Mouse (Mus musculus) intestine, embryonic 14.5 days (tissue): ENCODE results near the gene Sema3d. TPM values are rescaled to one million over a fixed set of nuclear protein-coding genes. Genes with fewer than 3 reads are reported as not detected.

Source experiments
- ATAC-seq: fragments of 200-750 bp; cut with Nextera tagmentation; replicated peaks from 2 replicates; pipeline ENCODE4 v1.8.0; 2017; ENCODE audit warnings: low read depth, moderate number of reproducible peaks, moderate TSS enrichment, moderate library complexity; ENCODE audit not compliant: low FRiP score, low TSS enrichment
- DNase-seq: peaks from one replicate; pipeline ENCODE4 v3.0.0-alpha.2; 2018; ENCODE audit warnings: low spot score
- H3K27ac ChIP-seq: fragments of 300-500 bp; sonication (generic); 2 replicates; pipeline ENCODE4 v1.5.1; 2014; ENCODE audit warnings: low read depth, mild to moderate bottlenecking, control low read depth
- H3K27me3 ChIP-seq: fragments of 300-500 bp; sonication (generic); replicated peaks from 2 replicates; pipeline ENCODE4 v1.6.1; 2014; ENCODE audit warnings: low read length, control low read depth; ENCODE audit not compliant: control insufficient read depth, insufficient read depth
- H3K36me3 ChIP-seq: fragments of 300-500 bp; sonication (generic); 2 replicates; pipeline ENCODE4 v1.6.1; 2014; ENCODE audit warnings: low read length, control low read depth; ENCODE audit not compliant: control insufficient read depth, insufficient read depth
- H3K4me1 ChIP-seq: fragments of 300-500 bp; sonication (generic); replicated peaks from 2 replicates; pipeline ENCODE4 v1.6.1; 2014; ENCODE audit warnings: low read length, control low read depth, mixed read lengths; ENCODE audit not compliant: control insufficient read depth, insufficient read depth
- H3K4me2 ChIP-seq: fragments of 300-500 bp; sonication (generic); 2 replicates; pipeline ENCODE4 v1.6.1; 2014; ENCODE audit warnings: low read length
- H3K4me3 ChIP-seq: fragments of 300-500 bp; sonication (generic); 2 replicates; pipeline ENCODE4 v1.5.1; 2014; ENCODE audit warnings: low read depth, low read length, control low read depth, mixed read lengths
- H3K9ac ChIP-seq: fragments of 300-500 bp; sonication (generic); 2 replicates; pipeline ENCODE4 v1.6.1; 2014; ENCODE audit warnings: mild to moderate bottlenecking, low read length
- H3K9me3 ChIP-seq: fragments of 300-500 bp; sonication (generic); 2 replicates; pipeline ENCODE4 v1.6.1; 2016; ENCODE audit warnings: low read length, control low read depth; ENCODE audit not compliant: control insufficient read depth
- WGBS: fragments of 180-500 bp; shearing (Covaris S2); extraction: QIAGEN DNeasy Blood & Tissue Kit; methylation state at CpG from one replicate; pipeline ENCODE4 v1.1.7; 2014; 5-methylcytosine and 5-hydroxymethylcytosine counted together
- polyA plus RNA-seq: library from polyadenylated mRNA; unstranded; fragments of >200 nt; fragmentation: Nextera tagmentation; extraction: Ambion mirVana; gene quantifications from 2 replicates; pipeline ENCODE4 v1.2.1, GENCODE M21; 2014

Sema3d gene
- polyA plus RNA-seq, 1 experiment from 2014 or later = 12.4 TPM

GRCm38 (mm10) chr5:12525235-12525767 lies 142.1 kb downstream of the Sema3d start:
- no peak overlapping the region for H3K4me2 ChIP-seq
- H3K9ac ChIP-seq = no peak overlapping the region
- no peaks in the 10 kb centered on the region for H3K36me3 ChIP-seq
- H3K9me3 ChIP-seq = no peaks in the 10 kb centered on the region
- ATAC-seq = no peak
- no peak overlapping the region for H3K4me3 ChIP-seq
- WGBS = 17% methylated on average over 4 of the region's 4 CpGs
- no peak overlapping the region for H3K27ac ChIP-seq
- DNase-seq = no peak
- H3K4me1 ChIP-seq = no peaks in the 10 kb centered on the region
- H3K27me3 ChIP-seq = no peaks in the 10 kb centered on the region

DNA sequence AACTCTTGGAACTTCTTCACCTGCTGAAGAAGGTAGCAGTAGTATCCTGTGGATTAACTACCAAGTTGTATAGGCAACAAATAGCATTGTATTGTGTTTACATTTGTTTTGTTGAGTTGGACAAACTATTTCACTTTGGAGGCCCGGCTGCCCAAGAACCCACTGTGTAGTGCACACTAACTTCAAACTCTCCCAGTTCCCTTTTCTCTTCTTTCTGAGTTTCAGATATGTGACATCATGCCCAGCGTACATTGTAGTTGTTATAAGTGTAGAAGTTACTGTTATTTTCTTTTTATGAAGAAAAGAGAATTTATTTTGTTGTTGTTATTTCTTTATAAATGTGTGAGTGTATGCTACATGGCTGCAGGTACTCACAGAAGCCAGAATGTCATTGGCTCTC lies 145.4 kb downstream of the Sema3d start:
- ATAC-seq (no peak), DNase-seq (no peak)
- no peak overlapping the region for H3K4me2 ChIP-seq
- H3K36me3 ChIP-seq = no peaks in the 10 kb centered on the region
- H3K9ac ChIP-seq = no peak overlapping the region
- WGBS = 94% methylated on average over 2 of the region's 2 CpGs
- no peak overlapping the region for H3K27ac ChIP-seq
- H3K27me3 ChIP-seq = no peaks in the 10 kb centered on the region
- no peaks in the 10 kb centered on the region for H3K9me3 ChIP-seq
- H3K4me3 ChIP-seq = no peak overlapping the region
- H3K4me1 ChIP-seq = no peaks in the 10 kb centered on the region

- 57% methylated on average over 1 of the region's 1 CpGs for WGBS
- DNase-seq (no peak), ATAC-seq (no peak)
- Histone ChIP-seq H3K9me3 (no peaks in the 10 kb centered on the region), H3K27ac (no peak overlapping the region), H3K4me3 (no peak overlapping the region), H3K4me2 (no peak overlapping the region), H3K4me1 (no peaks in the 10 kb centered on the region), H3K36me3 (no peaks in the 10 kb centered on the region), H3K27me3 (no peaks in the 10 kb centered on the region), H3K9ac (no peak overlapping the region)
Observed at GRCm38 (mm10) chr5:12529771-12530170, 146.6 kb downstream of the Sema3d start.

GRCm38 (mm10) chr5:12541268-12541667 lies 158.1 kb downstream of the Sema3d start:
- no peak overlapping the region for H3K4me3 ChIP-seq
- H3K9me3 ChIP-seq = no peaks in the 10 kb centered on the region
- 33% methylated on average over 2 of the region's 2 CpGs for WGBS
- H3K4me1 ChIP-seq = no peaks in the 10 kb centered on the region
- no peak overlapping the region for H3K27ac ChIP-seq
- DNase-seq (no peak), ATAC-seq (no peak)
- no peak overlapping the region for H3K9ac ChIP-seq
- no peaks in the 10 kb centered on the region for H3K27me3 ChIP-seq
- H3K36me3 ChIP-seq = no peaks in the 10 kb centered on the region
- H3K4me2 ChIP-seq = no peak overlapping the region

DNA sequence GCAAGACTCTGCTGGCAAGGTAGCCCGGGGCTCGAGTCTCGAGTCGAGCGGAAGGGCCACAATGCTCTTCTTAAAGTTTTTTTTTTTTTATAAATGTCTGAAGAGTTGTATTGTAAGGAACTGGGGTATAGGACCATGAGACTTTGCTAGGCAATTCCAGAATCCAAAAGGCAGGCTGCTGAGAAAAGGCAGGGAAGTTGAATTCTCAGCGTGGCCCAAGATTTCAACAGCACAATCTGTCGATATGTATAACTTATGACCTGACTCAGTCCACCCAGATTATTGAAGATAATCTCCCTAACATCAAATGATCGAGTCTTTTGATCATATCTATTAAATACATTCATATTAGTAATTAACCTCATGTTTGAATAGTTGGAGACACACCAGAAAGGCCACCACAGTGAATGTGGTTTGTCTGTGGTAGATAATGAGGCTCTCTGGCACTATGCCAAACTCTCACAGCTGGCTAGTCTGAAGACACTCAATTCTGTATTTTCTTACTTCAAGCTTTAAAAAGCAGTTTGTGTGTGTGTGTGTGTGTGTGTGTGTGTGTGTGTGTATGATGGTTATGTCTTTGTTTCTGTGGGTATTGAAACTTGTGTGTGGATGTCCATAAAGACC lies 166.0 kb downstream of the Sema3d start:
- Histone ChIP-seq H3K27ac (no peak overlapping the region), H3K4me2 (no peak overlapping the region), H3K4me1 (no peaks in the 10 kb centered on the region), H3K4me3 (no peak overlapping the region), H3K36me3 (no peaks in the 10 kb centered on the region), H3K9ac (no peak overlapping the region), H3K9me3 (no peaks in the 10 kb centered on the region), H3K27me3 (no peaks in the 10 kb centered on the region)
- 91% methylated on average over 8 of the region's 8 CpGs for WGBS
- ATAC-seq (no peak), DNase-seq (no peak)

- ATAC-seq (no peak), DNase-seq (no peak)
- WGBS = 88% methylated on average over 3 of the region's 3 CpGs
- Histone ChIP-seq H3K4me2 (no peak overlapping the region), H3K36me3 (no peaks in the 10 kb centered on the region), H3K27ac (no peak overlapping the region), H3K4me3 (no peak overlapping the region), H3K4me1 (no peaks in the 10 kb centered on the region), H3K9ac (no peak overlapping the region), H3K9me3 (no peaks in the 10 kb centered on the region), H3K27me3 (no peaks in the 10 kb centered on the region)
Observed at GRCm38 (mm10) chr5:12555401-12555800, 172.2 kb downstream of the Sema3d start.

DNA sequence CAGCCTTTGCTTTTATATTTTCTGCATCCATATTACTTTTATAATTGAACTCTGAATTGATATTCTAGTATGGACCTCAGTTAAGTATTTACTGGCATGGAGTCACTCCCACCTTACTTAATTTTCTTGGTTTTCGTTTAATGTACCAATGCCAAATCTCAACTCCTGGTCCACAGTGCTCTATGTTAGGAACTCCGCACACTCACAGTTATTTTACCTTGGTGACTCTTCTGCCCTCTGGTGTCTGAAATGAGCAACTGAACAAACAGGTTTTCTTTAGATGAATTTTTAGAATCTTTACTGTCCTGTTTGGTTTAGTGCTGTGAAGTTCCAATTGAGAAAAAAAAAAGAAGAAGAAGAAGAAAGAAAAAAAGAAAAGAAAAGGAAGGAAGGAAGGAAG lies 174.7 kb downstream of the Sema3d start:
- ATAC-seq = no peak

DNA sequence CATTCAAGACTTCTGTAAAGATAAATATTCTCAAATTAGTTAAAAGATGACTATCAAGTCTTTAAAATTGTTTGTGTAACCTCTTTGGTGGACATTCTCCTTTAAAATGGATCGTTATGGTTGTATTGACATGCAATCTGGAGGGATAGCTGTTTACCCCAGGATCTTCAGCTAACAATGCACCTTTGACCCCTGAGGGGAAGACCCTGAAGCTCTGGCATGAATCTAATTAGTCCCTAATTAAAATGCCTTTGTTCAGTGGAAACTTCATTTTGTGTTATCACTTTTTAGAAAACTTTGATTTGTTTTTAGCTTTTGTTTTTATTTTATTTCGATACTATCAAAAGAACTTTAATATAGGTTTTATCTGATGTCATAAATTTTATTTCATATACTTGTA lies 178.6 kb downstream of the Sema3d start:
- Histone ChIP-seq H3K4me1 (no peaks in the 10 kb centered on the region), H3K4me2 (no peak overlapping the region), H3K27me3 (no peaks in the 10 kb centered on the region), H3K9ac (no peak overlapping the region), H3K9me3 (no peaks in the 10 kb centered on the region), H3K4me3 (no peak overlapping the region), H3K27ac (no peak overlapping the region), H3K36me3 (no peaks in the 10 kb centered on the region)
- 20% methylated on average over 2 of the region's 2 CpGs for WGBS
- no peak for DNase-seq
- no peak for ATAC-seq

More for the DNA sequence above, 174.7 kb downstream of the Sema3d start:
- Histone ChIP-seq H3K4me3 (no peak overlapping the region), H3K4me2 (no peak overlapping the region), H3K27me3 (no peaks in the 10 kb centered on the region), H3K4me1 (no peaks in the 10 kb centered on the region), H3K9me3 (no peaks in the 10 kb centered on the region), H3K27ac (no peak overlapping the region), H3K36me3 (no peaks in the 10 kb centered on the region), H3K9ac (no peak overlapping the region)
- WGBS = 50% methylated on average over 2 of the region's 2 CpGs
- DNase-seq = no peak

- no peak overlapping the region for H3K9ac ChIP-seq
- H3K4me1 ChIP-seq = no peaks in the 10 kb centered on the region
- WGBS = 39% methylated on average over 5 of the region's 5 CpGs
- H3K4me3 ChIP-seq = no peak overlapping the region
- H3K27ac ChIP-seq = no peak overlapping the region
- no peak overlapping the region for H3K4me2 ChIP-seq
- ATAC-seq (no peak), DNase-seq (peak; percentile 64)
- H3K36me3 ChIP-seq = no peaks in the 10 kb centered on the region
- H3K27me3 ChIP-seq = no peaks in the 10 kb centered on the region
- no peaks in the 10 kb centered on the region for H3K9me3 ChIP-seq
Observed at GRCm38 (mm10) chr5:12562204-12562603, 179.0 kb downstream of the Sema3d start.
